Mouse (Mus musculus): ENCODE measurements around the gene Tmem203.

DNA sequence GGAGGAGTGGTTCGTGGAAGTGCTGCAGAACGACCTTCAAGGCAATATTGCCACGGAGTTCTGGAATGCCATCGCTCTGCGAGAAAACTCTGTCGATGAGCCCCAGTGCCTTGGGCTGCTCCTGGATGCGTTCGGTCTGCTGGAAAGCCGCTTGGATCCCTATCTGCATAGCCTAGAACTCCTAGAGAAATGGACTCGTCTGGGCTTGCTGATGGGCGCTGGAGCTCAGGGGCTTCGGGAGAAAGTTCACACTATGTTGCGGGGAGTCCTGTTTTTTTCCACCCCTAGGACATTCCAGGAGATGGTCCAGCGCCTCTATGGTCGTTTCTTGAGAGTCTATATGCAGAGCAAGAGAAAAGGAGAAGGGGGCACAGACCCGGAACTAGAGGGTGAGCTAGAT lies 17.8 kb downstream of the Tmem203 start:
- TF ChIP-seq EP300 (IDR thresholded peaks at IDR 0.05; ENCODE audit: low read depth): no peak
- no peak for TF ChIP-seq CTCF (IDR thresholded peaks at IDR 0.05; ENCODE audit: low read depth)

All from liver, embryonic 14.5 days (tissue).